Mouse (Mus musculus) neural tube, embryonic 11.5 days (tissue): Measurements from ENCODE around the gene Cnpy2. TPM values are rescaled to one million over a fixed set of nuclear protein-coding genes. Genes with fewer than 3 reads are reported as not detected.
"Not testable (repeated sequence)": the region's sequence is repeated elsewhere in the genome, so short reads cannot be mapped to it uniquely, and the experiment has no call there.

ENCODE experiments used
- ATAC-seq: fragments of 200-750 bp; cut with Nextera tagmentation; 2 replicates; pipeline ENCODE4 v1.8.0; 2017; ENCODE audit warnings: moderate number of reproducible peaks, mild to moderate bottlenecking, moderate TSS enrichment, moderate library complexity; ENCODE audit not compliant: insufficient read depth, low FRiP score, low TSS enrichment
- DNase-seq: peaks from one replicate; pipeline ENCODE4 v3.0.0-alpha.2; 2015; ENCODE audit warnings: low spot score
- H3K27ac ChIP-seq: fragments of 300-500 bp; sonication (generic); 2 replicates; pipeline ENCODE4 v1.5.1; 2014; ENCODE audit warnings: low read depth, mild to moderate bottlenecking, low read length
- H3K27me3 ChIP-seq: fragments of 300-500 bp; sonication (generic); 2 replicates; pipeline ENCODE4 v1.6.1; 2014; ENCODE audit warnings: mild to moderate bottlenecking, low read length, mixed read lengths; ENCODE audit not compliant: control insufficient read depth, insufficient read depth
- H3K36me3 ChIP-seq: fragments of 300-500 bp; sonication (generic); 2 replicates; pipeline ENCODE4 v1.6.1; 2014; ENCODE audit warnings: mild to moderate bottlenecking, low read length, moderate library complexity, mixed read lengths; ENCODE audit not compliant: control insufficient read depth, insufficient read depth
- H3K4me1 ChIP-seq: fragments of 300-500 bp; sonication (generic); 2 replicates; pipeline ENCODE4 v1.6.1; 2014; ENCODE audit warnings: low read length, mixed read lengths; ENCODE audit not compliant: control insufficient read depth, insufficient read depth
- H3K4me2 ChIP-seq: fragments of 300-500 bp; sonication (generic); 2 replicates; pipeline ENCODE4 v1.6.1; 2014; ENCODE audit warnings: low read depth, mild to moderate bottlenecking, moderate library complexity
- H3K4me3 ChIP-seq: fragments of 300-500 bp; sonication (generic); 2 replicates; pipeline ENCODE4 v1.5.1; 2014; ENCODE audit warnings: low read depth, low read length
- H3K9ac ChIP-seq: fragments of 300-500 bp; sonication (generic); 2 replicates; pipeline ENCODE4 v1.6.1; 2014; ENCODE audit warnings: mild to moderate bottlenecking, low read length
- H3K9me3 ChIP-seq: fragments of 300-500 bp; sonication (generic); 2 replicates; pipeline ENCODE4 v1.6.1; 2016; ENCODE audit warnings: low read length; ENCODE audit not compliant: control insufficient read depth
- WGBS: fragments of 180-500 bp; shearing (Covaris S2); extraction: QIAGEN DNeasy Blood & Tissue Kit; methylation state at CpG from one replicate; pipeline ENCODE4 v1.1.7; 2014; 5-methylcytosine and 5-hydroxymethylcytosine counted together
- polyA plus RNA-seq: library from polyadenylated mRNA; unstranded; fragments of >200 nt; fragmentation: Nextera tagmentation; extraction: Ambion mirVana; gene quantifications from 2 replicates; pipeline ENCODE4 v1.2.1, GENCODE M21; 2014

Gene Cnpy2
- 248 and 261 TPM in 2 replicates for polyA plus RNA-seq

GRCm38 (mm10) chr10:128322141-128323108 lies at the start of gene Cnpy2:
Cnpy2 (plus strand) TSS chr10:128322459.
- Histone ChIP-seq H3K4me1 (peaks cover 4% of the 10 kb centered on the region; the same call in 1 of the 2 replicates), H3K9me3 (no peaks in the 10 kb centered on the region), H3K4me2 (peak within 1 kb of the TSS; percentile 89), H3K9ac (peak within 1 kb of the TSS; percentile 96), H3K4me3 (peak within 1 kb of the TSS; percentile 79), H3K27me3 (no peaks in the 10 kb centered on the region), H3K27ac (peak within 1 kb of the TSS; percentile 86), H3K36me3 (peaks cover 17% of the 10 kb centered on the region)
- WGBS: 0% methylated on average over 40 of the region's 40 CpGs
- peak; percentile 98 for ATAC-seq
- peak; percentile 96 for DNase-seq

DNA sequence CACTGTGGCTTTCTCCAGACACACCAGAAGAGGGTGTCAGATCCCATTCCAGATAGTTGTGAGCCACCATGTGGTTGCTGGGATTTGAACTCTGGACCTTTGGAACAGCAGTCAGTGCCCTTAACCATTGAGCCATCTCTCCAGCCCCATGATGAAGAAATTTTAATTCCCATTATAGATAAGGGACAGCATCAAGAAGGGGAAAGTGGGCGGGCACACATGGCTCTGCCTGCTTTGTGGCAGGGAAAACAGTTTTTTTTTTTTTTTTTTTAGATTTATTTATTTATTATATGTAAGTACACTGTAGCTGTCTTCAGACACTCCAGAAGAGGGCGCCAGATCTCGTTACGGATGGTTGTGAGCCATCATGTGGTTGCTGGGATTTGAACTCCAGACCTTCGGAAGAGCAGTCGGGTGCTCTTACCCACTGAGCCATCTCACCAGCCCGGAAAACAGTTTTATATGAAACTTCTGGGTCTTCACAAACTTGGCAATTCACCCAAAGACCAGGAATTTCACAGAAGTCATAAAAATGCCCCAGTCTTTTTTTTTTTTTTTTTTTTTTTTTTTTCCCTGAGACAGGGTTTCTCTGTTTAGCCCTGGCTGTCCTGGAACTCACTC lies 49.3 kb upstream of the Cnpy2 start:
- DNase-seq, H3K4me2 ChIP-seq, H3K27me3 ChIP-seq, H3K9ac ChIP-seq, H3K4me1 ChIP-seq, H3K4me3 ChIP-seq, H3K36me3 ChIP-seq, H3K9me3 ChIP-seq, ATAC-seq, H3K27ac ChIP-seq: not testable (repeated sequence)
- whole genome bisulfite sequencing: 91% methylated on average over 4 of the region's 7 CpGs

GRCm38 (mm10) chr10:128275374-128275773 lies 46.9 kb upstream of the Cnpy2 start:
- ATAC-seq, DNase-seq, H3K4me1 ChIP-seq, H3K27ac ChIP-seq, H3K9ac ChIP-seq, H3K4me2 ChIP-seq, H3K9me3 ChIP-seq, H3K27me3 ChIP-seq, H3K36me3 ChIP-seq, H3K4me3 ChIP-seq: not testable (repeated sequence)
- 80% methylated on average over 1 of the region's 1 CpGs for WGBS

DNA sequence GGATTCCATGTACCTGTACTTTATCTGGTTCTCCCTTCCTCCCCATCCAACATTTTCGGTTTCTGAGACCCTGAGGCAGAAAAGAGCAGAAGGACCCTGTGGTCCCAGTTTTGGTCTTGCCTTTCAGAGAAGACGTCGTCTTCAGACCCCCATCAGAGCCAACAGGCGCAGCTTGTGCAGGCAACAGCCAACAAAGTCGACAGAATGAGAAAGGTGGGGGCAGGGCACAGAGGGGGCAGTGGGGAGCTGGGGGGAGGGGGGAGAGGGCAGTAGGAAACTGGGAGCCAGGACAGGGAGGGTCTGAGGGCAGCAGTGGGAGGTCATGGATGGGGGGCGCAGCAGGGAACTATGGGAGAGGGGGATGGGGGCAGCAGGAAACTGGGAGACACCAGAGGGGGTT lies 44.1 kb upstream of the Cnpy2 start:
- Histone ChIP-seq H3K27me3 (no peaks in the 10 kb centered on the region), H3K9me3 (no peaks in the 10 kb centered on the region), H3K4me3 (no peak overlapping the region), H3K4me2 (no peak overlapping the region), H3K4me1 (no peaks in the 10 kb centered on the region), H3K27ac (no peak overlapping the region), H3K36me3 (peaks cover 4% of the 10 kb centered on the region), H3K9ac (no peak overlapping the region)
- ATAC-seq (no peak), DNase-seq (no peak)
- 50% methylated on average over 6 of the region's 6 CpGs for WGBS

DNA sequence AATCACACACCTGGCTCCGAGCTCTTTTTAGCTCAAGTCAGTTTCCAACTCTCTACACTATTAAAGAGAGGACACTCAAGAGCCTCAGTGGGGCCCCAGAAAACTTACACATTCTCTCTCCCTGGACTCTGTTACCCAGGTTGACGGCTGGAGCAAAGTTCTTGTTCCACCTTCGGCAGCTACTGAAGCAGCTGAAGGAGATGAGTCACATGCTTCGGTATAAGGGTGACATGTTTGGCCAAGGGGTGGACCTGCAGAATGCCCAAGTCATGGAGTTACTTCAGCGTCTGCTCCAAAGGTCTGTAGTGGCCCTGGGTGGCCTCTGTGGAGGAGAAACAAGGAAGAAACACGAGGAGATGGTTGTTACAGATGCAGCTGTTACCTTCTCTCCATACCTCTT lies 41.3 kb upstream of the Cnpy2 start:
- no peak for DNase-seq
- H3K9me3 ChIP-seq: no peaks in the 10 kb centered on the region
- H3K36me3 ChIP-seq: peaks cover 6% of the 10 kb centered on the region
- H3K4me2 ChIP-seq: no peak overlapping the region
- H3K27ac ChIP-seq: no peak overlapping the region
- H3K4me1 ChIP-seq: no peaks in the 10 kb centered on the region
- WGBS: 92% methylated on average over 6 of the region's 6 CpGs
- no peak overlapping the region for H3K4me3 ChIP-seq
- ATAC-seq: no peak
- no peak overlapping the region for H3K9ac ChIP-seq
- no peaks in the 10 kb centered on the region for H3K27me3 ChIP-seq

DNA sequence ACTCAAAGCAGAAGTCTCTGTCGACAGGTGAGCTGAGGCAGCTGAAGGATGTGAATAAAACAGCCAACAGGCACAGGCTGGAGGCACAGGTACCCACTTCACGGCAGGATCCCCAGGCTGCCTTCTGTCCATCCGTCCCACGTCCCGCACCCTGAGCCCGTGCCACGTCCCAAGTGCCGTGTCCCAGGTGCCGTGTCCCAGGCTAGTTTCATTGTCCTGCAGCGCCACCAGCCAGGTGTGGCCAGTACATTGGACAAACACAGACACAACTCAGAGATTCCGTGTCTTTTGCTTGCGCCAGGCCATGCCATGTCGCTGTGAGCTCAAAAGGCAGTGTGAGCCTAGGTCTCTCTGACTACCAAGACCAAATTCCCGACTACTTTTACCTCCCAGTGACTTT lies 40.6 kb upstream of the Cnpy2 start:
- Histone ChIP-seq H3K9ac (no peak overlapping the region), H3K4me3 (no peak overlapping the region), H3K27ac (no peak overlapping the region), H3K9me3 (no peaks in the 10 kb centered on the region), H3K27me3 (no peaks in the 10 kb centered on the region), H3K36me3 (peaks cover 6% of the 10 kb centered on the region), H3K4me2 (no peak overlapping the region), H3K4me1 (no peaks in the 10 kb centered on the region)
- no peak for ATAC-seq
- DNase-seq: no peak
- WGBS: 90% methylated on average over 14 of the region's 14 CpGs

DNA sequence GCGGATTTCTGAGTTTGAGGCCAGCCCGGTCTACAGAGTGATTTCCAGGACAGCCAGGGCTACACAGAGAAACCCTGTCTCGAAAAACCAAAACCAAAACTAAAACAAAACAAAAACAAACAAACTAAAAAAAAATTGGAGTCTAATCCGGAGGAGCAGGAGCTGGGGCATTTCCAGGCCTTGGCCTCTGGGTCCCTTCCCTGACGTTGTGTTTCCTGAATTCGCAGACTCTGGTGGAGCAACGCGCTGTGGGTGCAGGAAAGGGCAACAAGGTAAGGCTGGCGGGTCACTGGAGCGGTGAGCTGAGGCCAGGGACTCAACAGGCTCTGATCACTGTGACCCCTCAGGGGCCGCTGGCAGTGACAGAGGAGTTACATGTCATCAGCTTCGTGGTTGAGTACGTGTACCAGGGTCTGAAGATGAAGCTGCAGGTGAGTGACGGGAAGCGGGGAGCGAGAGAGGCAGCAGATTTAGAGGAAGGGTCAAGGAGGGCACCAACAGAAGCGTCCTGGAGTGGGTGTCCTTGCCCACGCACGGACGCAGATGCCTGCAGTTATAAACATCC lies 39.3 kb upstream of the Cnpy2 start:
- DNase-seq (no peak), ATAC-seq (no peak)
- Histone ChIP-seq H3K4me2 (no peak overlapping the region), H3K4me1 (no peaks in the 10 kb centered on the region), H3K9me3 (no peaks in the 10 kb centered on the region), H3K27me3 (no peaks in the 10 kb centered on the region), H3K27ac (no peak overlapping the region), H3K9ac (no peak overlapping the region), H3K4me3 (no peak overlapping the region), H3K36me3 (peaks cover 6% of the 10 kb centered on the region)
- 91% methylated on average over 20 of the region's 20 CpGs for WGBS

- ATAC-seq (no peak), DNase-seq (peak; percentile 75)
- H3K9ac ChIP-seq: no peak overlapping the region
- peaks cover 4% of the 10 kb centered on the region; the same call in 1 of the 2 replicates for H3K36me3 ChIP-seq
- no peak overlapping the region for H3K4me3 ChIP-seq
- 66% methylated on average over 31 of the region's 31 CpGs for WGBS
- no peak overlapping the region for H3K27ac ChIP-seq
- no peak overlapping the region for H3K4me2 ChIP-seq
- H3K27me3 ChIP-seq: no peaks in the 10 kb centered on the region
- no peaks in the 10 kb centered on the region for H3K4me1 ChIP-seq
- H3K9me3 ChIP-seq: no peaks in the 10 kb centered on the region
These were observed 38.4 kb upstream of the Cnpy2 start for GRCm38 (mm10) chr10:128283604-128284579.
